ENCODE assay signal across 10 mouse cellular contexts in the genomic region with DNA sequence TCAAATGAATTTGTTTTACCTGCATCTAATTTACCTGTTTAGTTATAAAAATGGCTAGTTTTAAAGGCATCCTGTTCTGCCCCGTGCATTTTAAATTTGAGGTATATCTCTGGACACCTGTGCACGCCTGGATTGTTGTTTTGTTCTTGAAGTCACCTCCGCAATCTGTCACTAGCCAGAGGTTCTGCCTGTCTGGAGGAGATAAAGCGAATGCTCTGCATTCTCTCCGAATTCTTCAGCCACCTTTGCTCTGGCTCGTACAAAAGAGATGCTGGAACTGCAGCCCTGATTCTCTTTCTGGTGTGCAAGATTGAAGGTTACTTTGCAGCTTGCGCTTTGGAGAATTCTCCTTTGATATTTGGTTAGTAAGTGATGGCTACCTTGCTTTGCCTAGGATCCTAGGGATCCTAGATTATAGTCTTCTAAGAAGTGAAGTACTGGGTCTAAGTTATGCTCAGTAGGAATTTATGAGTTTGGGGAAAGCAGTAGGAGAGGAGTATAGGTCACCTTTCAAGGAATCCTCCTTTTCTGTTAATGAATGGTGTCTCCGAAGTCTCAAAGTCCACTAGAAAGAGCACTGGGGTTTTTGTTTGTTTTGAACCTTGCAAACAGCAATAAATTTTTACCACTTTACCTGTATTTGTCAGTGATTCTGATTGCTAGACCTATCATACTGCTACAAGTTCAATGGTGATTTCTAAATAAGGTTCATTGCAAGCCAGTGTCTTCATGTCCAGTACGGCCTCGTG.
A peak's percentile ranks its signal among the peaks of the same experiment; 100 is the strongest.
DNase-seq lines count a peak whose midpoint lies in the region; ATAC-seq and TF ChIP-seq lines count a peak whose summit lies in the region.
"Had no signal": no experiment of that assay in that cellular context is flagged by ENCODE, and none has a peak within 500 bp of the region (broad histone marks: within the 10 kb centered on the region; RNA-seq: fewer than 3 reads in every experiment).

No protein-coding gene starts in this region.

- no peaks in the 10 kb centered on the region for H3K36me3 ChIP-seq in lung, embryonic 16.5 days (ENCODE audit: control insufficient read depth, insufficient read depth, low read length)
- H3K36me3 ChIP-seq in myocyte (ENCODE audit: control insufficient read depth, insufficient read depth): peaks cover 9% of the 10 kb centered on the region
- H3K36me3 ChIP-seq: embryonic facial prominence, embryonic 13.5 days; stomach, embryonic 15.5 days had no signal

- TF ChIP-seq CTCF in gastrocnemius, adult 2 months (IDR thresholded peaks at IDR 0.05): no peak

- peak overlapping the region; percentile 88 for H3K4me2 ChIP-seq in lung, embryonic 16.5 days (ENCODE audit: low read depth, low read length)
- H3K4me2 ChIP-seq in myocyte (ENCODE audit: low read depth): peak overlapping the region; percentile 71

- ATAC-seq in lung, embryonic 16.5 days (ENCODE audit: low read depth): no peak

- intact Hi-C loops in gastrocnemius, adult 2 months (cut with DNase I): no loop called here
- intact Hi-C loops in left cerebral cortex, postnatal 4 days (cut with DNase I): no loop called here

- no peak for TF ChIP-seq POLR2A in myocyte (IDR thresholded peaks at IDR 0.05; ENCODE audit: insufficient read length, low read depth)

- no peak overlapping the region; the same call in 1 of the 2 replicates for H3K9ac ChIP-seq in lung, embryonic 16.5 days (ENCODE audit: low read length)
- H3K9ac ChIP-seq: stomach, embryonic 15.5 days had no signal

- H3K4me3 ChIP-seq in gastrocnemius, adult 2 months: peak overlapping the region; percentile 81; the same call in 1 of the 2 replicates
- peak overlapping the region; percentile 77; the same call in 1 of the 2 replicates for H3K4me3 ChIP-seq in lung, embryonic 16.5 days (ENCODE audit: low read length)
- peak overlapping the region; percentile 37 for H3K4me3 ChIP-seq in myocyte

- H3K79me2 ChIP-seq in myocyte (ENCODE audit: control insufficient read depth, insufficient read depth): peaks cover 6% of the 10 kb centered on the region

- peaks cover 5% of the 10 kb centered on the region for H3K27me3 ChIP-seq in lung, embryonic 16.5 days (ENCODE audit: control insufficient read depth, insufficient read depth, low read depth, low read length)
- no peaks in the 10 kb centered on the region for H3K27me3 ChIP-seq in myocyte (ENCODE audit: control insufficient read depth, insufficient read depth, insufficient read length)

- whole genome bisulfite sequencing in lung, embryonic 16.5 days: 48% methylated on average over 10 of the region's 10 CpGs

- no peak for DNase-seq in gastrocnemius, adult 2 months
- no peak for DNase-seq in gastrocnemius, postnatal 25 days
- DNase-seq in lung, postnatal 14 days: no peak
- peak; percentile 15 for DNase-seq in liver
- DNase-seq in left cerebral cortex, postnatal 4 days: no peak
- no peak for DNase-seq in right cerebral cortex, postnatal 10 days (ENCODE audit: low spot score in 2 of 2)

- peaks cover 6% of the 10 kb centered on the region; the same call in 1 of the 2 replicates for H3K4me1 ChIP-seq in lung, embryonic 16.5 days (replicated peaks; ENCODE audit: control insufficient read depth, insufficient read depth, low read length)
- H3K4me1 ChIP-seq: embryonic facial prominence, embryonic 13.5 days; stomach, embryonic 15.5 days had no signal

- peak overlapping the region; percentile 90 for H3K27ac ChIP-seq in gastrocnemius, adult 2 months
- H3K27ac ChIP-seq in lung, embryonic 16.5 days (ENCODE audit: low read length): no peak overlapping the region
- H3K27ac ChIP-seq: embryonic facial prominence, embryonic 13.5 days; stomach, embryonic 15.5 days had no signal

- H3K9me3 ChIP-seq in lung, embryonic 16.5 days (ENCODE audit: control insufficient read depth, low read length): no peaks in the 10 kb centered on the region
- H3K9me3 ChIP-seq: embryonic facial prominence, embryonic 13.5 days; stomach, embryonic 15.5 days had no signal

- H3ac ChIP-seq in myocyte (ENCODE audit: control insufficient read depth, insufficient read length): no peak overlapping the region

TF ChIP-seq in myocyte, 11 proteins besides CTCF, POLR2A, EP300 and RAD21:
- TF ChIP-seq MAX (IDR thresholded peaks at IDR 0.05; ENCODE audit: low read depth) (no peak), E2F4 (IDR thresholded peaks at IDR 0.05; ENCODE audit: insufficient read depth) (no peak), CEBPB (IDR thresholded peaks at IDR 0.05; ENCODE audit: insufficient read depth, poor library complexity, severe bottlenecking) (no peak), TCF3 (IDR thresholded peaks at IDR 0.05; ENCODE audit: insufficient read length, low read depth) (no peak), USF1 (IDR thresholded peaks at IDR 0.05; ENCODE audit: low read depth) (no peak), TCF12 (IDR thresholded peaks at IDR 0.05; ENCODE audit: insufficient read depth, poor library complexity, severe bottlenecking) (no peak), MYOG (IDR thresholded peaks at IDR 0.05; ENCODE audit: control insufficient read depth in 1 of 3, insufficient read depth in 1 of 3, insufficient read length in 2 of 3, low read depth in 2 of 3) (no peak), POLR2AphosphoS2 (IDR thresholded peaks at IDR 0.05; ENCODE audit: insufficient read length, low read depth) (no peak), SRF (IDR thresholded peaks at IDR 0.05; ENCODE audit: control insufficient read depth, insufficient read length, low read depth) (no peak), REST (IDR thresholded peaks at IDR 0.05; ENCODE audit: insufficient read depth, insufficient read length) (no peak), MYOD1 (IDR thresholded peaks at IDR 0.05; ENCODE audit: control insufficient read depth in 1 of 3, insufficient read length in 2 of 3, low read depth in 2 of 3) (no peak)
